Mouse (Mus musculus): ENCODE results near the gene Rmi2. TPM values are rescaled to one million over a fixed set of nuclear protein-coding genes. Genes with fewer than 3 reads are reported as not detected.
"Not testable (repeated sequence)": the region's sequence is repeated elsewhere in the genome, so short reads cannot be mapped to it uniquely, and the experiment has no call there.

The Rmi2 gene
- under 1 TPM; 0.43 to 0.74 (median 0.48) TPM for total RNA-seq (2022)

DNA sequence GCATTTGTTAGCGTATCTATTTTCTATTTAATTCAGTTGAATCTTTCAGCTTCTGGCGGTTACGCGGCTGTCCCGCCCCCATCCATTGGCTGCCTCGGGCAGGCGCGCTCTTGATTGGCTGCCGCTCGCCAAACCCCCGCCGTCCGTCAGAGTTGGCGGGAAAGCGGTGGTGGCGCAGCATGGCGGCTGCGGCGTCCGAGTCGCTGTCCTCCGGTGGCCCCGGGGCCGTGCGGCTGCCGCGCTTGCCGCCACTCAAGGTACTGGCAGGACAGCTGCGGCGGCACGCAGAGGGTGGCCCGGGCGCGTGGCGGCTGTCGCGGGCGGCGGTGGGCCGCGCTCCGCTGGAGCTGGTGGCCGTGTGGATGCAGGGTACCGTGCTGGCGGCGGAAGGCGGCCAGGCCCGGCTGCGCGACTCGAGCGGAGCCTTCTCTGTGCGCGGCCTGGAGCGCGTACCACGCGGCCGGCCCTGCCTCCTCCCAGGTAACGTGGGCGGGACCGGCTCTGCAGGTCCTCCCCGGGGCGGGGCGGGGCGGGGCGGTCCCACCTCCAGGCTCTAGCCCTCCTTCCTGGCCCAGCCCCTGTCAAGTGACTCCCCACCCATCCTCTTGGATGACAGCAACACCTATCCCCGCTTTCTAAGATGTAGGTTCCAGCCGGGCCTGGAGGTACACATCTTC lies at the start of gene Rmi2:
TSS of gene Rmi2 (plus strand) at position 149 of the 677 bp plus-strand sequence.
- peak; percentile 73 for DNase-seq

DNA sequence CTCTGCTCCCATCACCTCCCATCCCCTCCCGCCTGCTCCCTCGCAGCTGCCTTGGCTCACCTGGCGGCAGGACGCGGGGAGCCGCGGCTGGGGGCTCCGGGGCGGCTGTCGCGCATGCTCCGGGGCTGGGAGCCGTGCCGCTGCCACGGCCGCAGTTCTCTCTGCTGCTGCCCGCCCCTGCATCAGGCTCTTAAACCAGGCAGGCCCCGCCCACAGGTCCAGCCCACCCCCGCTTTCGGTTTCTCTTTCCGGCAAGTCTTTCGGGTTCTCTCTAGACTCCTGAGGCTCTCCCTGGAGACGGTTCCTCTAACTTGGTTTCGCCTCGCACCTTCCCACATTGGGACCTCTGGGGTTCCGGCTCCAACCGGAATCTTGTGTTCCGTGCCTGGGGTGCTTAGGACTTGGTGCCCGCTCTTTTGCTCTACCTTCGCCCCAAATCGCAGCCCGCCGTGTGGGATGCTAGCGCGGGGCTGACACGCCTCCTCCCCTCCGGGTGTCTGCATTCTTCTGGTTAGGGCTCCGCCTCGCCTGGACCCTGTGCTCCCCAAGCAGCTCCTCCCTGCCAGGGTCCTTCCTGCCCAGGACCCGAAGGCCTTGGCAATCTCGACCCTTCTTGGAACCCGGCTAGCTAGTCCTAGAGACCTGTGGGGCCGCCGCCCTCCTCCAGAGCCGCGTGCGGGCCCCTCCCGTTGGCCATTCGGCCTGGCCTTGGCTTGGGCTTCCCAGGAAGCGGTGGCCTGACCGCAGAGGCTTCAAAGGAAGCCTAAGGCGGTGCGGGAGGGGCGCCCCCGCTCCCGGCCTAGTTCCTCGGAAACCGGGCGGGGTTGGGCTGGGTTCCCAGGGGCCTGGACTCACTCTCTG lies 49.3 kb upstream of the Rmi2 start, which contains the start of gene Socs1:
TSS of gene Socs1 (minus strand) at position 166 of the 861 bp plus-strand sequence.
- DNase-seq, result peak; percentile 81

DNA sequence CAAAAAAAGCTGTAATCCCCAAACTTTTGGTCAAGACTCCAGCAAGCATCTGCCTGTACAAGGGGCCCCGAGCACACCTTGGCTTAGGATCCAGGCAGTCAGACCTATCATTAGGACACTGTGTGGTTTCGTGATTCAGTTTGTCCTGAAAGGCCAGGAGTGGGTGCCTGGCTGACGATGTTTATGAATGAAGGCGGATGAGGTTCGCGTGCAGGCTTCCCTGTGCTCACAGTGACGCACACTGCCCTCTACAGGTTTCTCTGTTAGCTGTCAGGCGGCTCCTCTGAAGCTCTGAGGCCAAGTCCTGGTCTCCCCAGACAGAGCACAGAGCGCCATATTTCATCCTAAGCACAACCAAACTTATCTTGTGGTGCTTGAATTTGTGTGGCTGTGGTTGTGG lies 48.6 kb upstream of the Rmi2 start:
- DNase-seq, result peak; percentile 81

DNA sequence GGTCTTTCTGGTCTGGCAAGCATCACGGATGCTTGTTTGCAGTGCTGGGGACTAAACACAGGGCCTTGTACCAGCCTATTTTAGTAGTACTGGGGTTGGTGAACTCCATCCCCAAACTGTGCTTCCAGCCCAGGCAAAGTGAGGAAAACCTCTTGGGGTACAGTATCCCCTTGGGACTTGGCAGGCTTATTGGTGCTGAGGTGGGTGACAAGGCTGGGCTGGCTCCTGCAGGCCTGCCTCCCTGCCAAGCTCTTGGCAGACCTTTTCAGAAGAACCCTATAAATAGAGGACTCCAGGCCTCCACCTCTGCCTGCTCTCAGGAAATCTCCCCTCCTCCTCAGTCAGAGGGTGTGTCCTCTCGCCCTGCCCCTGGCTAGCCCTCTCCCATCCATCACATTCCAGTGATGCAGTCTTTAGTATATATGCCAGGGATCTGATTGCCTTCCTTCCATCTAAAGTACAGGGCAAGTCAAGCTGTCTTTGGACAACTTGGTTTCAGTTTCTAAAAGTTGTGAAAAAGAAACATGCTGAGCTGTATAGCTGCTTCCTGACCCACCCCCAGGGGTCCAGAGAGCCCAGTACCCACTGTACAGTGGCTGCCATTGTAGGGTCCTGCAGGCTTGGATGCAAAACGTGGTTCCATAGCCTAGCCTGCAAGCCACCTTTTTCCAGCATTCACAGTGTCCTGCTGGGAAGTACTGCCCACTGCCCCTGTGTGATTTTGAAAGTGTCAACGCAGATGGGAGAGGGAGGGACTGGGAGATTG lies 47.9 kb upstream of the Rmi2 start:
- no peak for DNase-seq

GRCm38 (mm10) chr16:10787548-10788058 lies 47.3 kb upstream of the Rmi2 start:
- no peak for DNase-seq

DNA sequence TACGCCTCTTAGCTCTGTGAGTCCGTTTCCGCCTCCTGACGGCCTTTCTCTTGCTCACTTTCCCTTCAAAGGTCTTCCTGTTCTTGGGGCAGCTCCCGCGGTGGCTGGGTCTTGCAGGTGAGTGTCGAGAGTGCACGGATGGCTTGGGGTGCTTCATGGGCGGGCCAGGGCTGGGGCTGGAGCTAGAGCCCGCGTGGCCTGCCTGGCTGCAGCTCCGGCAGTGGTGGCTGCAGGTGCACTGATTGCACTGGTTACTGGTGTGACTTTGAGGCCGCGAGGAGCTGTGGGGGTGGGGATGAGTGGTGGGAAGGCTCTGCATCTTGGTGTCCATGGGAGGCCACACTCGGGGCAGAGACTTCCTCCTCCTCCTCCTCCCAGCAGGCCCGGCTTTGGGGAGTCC lies 46.6 kb upstream of the Rmi2 start, which contains the start of gene Tnp2:
TSS of gene Tnp2 (minus strand) at position 390 of the 400 bp plus-strand sequence.
- no peak for DNase-seq

GRCm38 (mm10) chr16:10788866-10789265 lies 46.0 kb upstream of the Rmi2 start:
- no peak for DNase-seq

DNA sequence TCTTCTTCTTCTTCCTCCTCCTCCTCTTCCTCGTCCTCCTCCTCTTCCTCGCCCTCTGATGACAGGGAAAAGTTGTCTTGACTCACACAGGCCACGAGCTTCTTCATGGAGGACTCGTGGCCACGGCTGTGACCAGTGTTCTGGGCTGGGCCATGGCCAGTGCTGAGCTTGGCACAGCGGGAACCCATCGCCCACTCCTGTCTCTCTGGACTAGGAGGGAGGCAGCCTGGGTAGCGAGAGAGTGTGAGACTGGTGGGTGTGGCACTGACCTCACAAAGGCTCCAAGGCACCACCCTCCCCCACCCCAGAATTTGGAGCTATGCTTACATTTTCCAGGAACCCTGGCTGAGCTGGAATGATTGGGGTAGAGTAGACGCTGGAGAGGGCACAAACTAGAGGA lies 44.2 kb upstream of the Rmi2 start, which contains the start of gene Prm3:
TSS of gene Prm3 (minus strand) at position 213 of the 400 bp plus-strand sequence.
- no peak for DNase-seq

DNA sequence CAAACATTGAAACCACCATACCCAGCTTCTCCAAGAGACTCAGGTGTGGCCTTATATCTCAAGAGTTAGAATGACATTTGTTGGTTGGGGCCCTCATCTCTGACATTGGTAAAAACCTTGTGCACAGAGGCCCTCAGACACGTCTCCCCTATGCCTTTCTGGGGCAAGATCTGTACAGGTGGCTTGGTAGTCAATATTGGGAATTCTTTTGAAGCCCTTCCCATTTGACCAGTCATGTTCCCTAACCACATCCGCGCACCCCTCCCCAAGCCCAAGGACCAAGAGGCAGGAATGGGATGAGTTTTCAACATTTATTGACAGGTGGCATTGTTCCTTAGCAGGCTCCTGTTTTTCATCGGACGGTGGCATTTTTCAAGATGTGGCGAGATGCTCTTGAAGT lies 38.8 kb upstream of the Rmi2 start, which contains the start of gene Prm2:
TSS of gene Prm2 (minus strand) at position 101 of the 400 bp plus-strand sequence.
- DNase-seq, result no peak

- not testable (repeated sequence) for DNase-seq
These were observed 32.4 kb upstream of the Rmi2 start for GRCm38 (mm10) chr16:10802420-10802819.

GRCm38 (mm10) chr16:10805789-10806527 lies 28.9 kb upstream of the Rmi2 start, which contains the start of gene Prm1:
Gene Prm1 (minus strand): TSS chr16:10805839.
- DNase-seq, result no peak

DNA sequence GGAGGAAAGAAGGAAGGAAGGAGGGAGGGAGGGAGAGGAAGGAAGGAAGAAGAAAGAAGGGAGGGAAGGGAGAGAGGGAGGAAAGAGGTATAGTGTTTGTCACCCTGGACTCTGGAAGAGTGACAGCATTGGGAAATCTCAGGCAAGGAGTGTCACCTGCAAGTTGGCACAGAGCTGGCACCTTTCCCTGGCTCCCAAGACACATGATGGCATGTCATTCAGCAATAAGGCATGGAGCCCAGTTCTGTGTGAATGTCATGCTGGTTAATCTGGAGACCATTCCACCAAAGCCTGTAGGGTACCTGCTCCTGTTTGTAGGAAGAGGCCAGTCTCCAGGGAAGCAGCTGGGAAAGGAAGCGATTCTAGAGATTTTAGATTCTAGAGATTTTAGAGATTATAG lies 24.5 kb upstream of the Rmi2 start:
- no peak for DNase-seq

GRCm38 (mm10) chr16:10812865-10813371 lies 21.9 kb upstream of the Rmi2 start, which contains the start of gene Gm11172:
Gene Gm11172 (plus strand): TSS chr16:10812915.
- no peak for DNase-seq

DNA sequence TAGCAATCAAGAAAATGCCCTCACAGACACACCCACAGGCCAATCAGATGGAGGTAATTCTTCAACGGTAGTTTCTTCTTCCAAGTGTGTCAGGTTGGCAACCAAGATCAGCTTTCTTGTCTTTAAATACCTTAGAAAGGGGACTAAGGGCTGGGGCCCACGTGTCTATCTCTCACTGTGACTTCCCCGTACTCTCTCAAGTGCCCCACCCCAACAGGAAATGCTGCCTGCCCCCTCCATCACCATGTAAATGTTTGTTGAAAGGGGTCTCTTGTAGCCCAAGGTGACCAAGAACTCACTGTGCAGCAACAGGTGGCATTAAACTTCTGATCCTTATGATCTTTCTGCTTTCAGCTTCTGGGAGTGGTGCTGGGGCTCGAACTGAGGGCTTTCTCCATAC lies 21.1 kb upstream of the Rmi2 start:
- no peak for DNase-seq

DNA sequence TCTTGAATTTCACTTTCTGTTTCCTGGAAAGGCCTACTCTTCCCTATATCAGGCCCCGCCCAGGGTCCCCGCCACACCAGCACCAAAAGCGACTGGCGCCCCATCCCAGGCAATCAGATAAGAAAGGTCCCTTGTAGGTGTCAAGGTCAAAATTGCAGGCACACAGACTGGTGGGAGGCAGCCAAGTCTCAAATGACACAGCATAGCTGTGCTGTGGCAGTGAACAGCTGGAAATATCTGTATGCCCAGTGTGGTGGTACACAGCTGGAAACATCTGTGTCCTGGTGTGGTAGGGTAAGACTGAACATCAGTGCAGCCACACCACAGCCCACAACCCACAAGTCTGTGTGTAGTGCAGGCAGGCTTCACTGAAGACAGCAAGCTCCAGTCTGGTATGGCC lies 20.0 kb upstream of the Rmi2 start:
- no peak for DNase-seq

- DNase-seq, result no peak
These were observed 16.2 kb upstream of the Rmi2 start for GRCm38 (mm10) chr16:10818579-10819135.

GRCm38 (mm10) chr16:10819966-10820365 lies 14.9 kb upstream of the Rmi2 start:
- no peak for DNase-seq

GRCm38 (mm10) chr16:10821387-10821786 lies 13.5 kb upstream of the Rmi2 start:
- DNase-seq, result no peak

DNA sequence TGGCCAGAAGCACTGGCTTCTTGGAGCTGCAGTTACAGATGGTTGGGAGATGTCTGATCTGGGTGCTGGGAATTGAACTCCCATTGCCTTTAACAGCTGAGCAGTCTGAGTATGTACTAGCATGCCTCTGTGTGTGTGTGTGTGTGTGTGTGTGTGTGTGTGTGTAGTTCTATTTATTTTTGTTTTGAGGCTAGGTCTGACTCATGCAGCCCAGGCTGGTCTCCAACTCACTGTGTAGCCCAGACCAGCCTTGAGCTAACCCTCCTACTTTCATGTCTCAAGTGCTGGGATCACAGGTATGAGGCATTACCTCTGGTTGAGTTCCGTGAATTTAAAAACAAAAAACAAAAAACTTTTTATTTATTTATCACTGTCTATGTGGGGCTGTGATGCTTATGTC lies 10.3 kb upstream of the Rmi2 start:
- DNase-seq, result no peak

DNA sequence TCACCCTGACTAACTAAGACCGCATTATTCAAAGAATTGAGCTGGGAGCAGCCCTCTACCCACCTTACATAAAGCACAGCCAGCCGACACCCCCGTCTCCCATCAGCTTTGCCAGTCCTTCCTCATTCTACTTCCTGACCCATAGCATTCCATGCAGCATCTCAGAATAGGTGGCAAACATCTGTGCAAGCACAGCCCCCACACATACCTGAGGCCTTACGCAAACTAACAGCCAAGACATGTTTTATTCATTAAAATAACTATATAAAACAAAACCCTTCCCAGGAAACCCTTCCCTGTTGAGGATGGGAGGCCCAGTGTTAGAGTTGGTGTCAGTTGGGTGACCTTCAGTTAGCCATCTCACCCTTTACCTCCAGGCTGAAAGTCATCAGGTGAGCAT lies 9.0 kb upstream of the Rmi2 start:
- DNase-seq, result no peak

- DNase-seq, result no peak
These were observed 7.6 kb upstream of the Rmi2 start for GRCm38 (mm10) chr16:10827269-10827668.

Measured in adrenal gland, adult 8-10 months (tissue).